Mouse (Mus musculus) G1E (cell line): Measurements from ENCODE around the gene Sar1a.

ENCODE experiments used
- CTCF ChIP-seq: IDR thresholded peaks from 2 replicates; pipeline ENCODE4 v1.5.1; 2012; ENCODE audit warnings: low read depth, low read length, inconsistent platforms, mixed read lengths
- GATA1 ChIP-seq: IDR thresholded peaks from 2 replicates; pipeline ENCODE4 v1.6.1; 2012; ENCODE audit warnings: borderline replicate concordance, low read length, inconsistent platforms, mixed read lengths
- POLR2AphosphoS5 ChIP-seq: IDR thresholded peaks from 2 replicates; pipeline ENCODE4 v1.6.1; 2012; ENCODE audit warnings: low read depth, low read length, inconsistent platforms; ENCODE audit not compliant: insufficient replicate concordance
- TAL1 ChIP-seq: conservative IDR thresholded peaks from 2 replicates; pipeline ENCODE4 v1.6.1; 2012; ENCODE audit warnings: low read depth, low read length, inconsistent platforms, mixed read lengths

GRCm38 (mm10) chr10:61669289-61669688, 10.8 kb upstream of the Sar1a start:
- no peak for TF ChIP-seq CTCF
- TF ChIP-seq GATA1 = no peak
- TF ChIP-seq TAL1 = no peak
- no peak for TF ChIP-seq POLR2AphosphoS5
